Mouse (Mus musculus): ENCODE measurements around the gene Sh3bp4.

The Sh3bp4 gene

DNA sequence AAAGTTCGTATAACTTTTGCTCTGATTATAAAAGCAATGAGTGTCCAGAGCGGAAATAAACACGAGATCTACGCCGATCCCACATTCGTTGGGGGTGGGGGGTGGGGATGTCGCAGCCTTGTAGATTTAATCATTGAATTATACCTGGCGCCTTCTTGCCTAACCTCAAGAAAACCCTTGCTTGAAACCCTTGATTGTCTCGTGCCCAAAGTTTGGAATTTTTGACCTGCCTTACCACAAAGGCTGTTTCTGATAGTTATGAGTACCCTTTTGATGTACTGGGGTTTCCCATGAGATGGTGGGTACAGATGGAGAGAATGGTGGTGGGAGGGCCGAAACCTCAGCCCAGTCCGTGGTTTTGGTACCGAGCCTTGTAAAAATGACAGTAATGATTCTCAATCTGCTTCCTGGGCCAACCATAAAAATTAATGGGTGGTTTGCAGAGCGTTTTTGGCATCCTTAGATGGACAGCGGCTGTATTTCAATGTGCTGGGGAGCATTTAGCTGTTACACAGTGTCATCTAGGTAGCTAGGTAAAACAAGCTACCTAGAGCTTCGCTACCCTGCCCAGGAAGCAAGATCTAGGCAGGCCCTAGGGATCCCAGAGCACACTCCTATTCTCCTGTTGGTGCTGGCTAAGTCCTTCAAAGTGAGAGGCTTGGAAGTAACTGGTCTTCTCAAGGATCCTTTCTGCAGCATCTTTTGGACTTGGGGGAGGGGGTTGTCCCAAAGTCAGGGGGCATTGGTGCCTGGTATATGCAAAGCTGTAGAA, 1.3 kb downstream of the Sh3bp4 start:
- DNase-seq (ENCODE audit: low spot score in 2 of 2): no peak

DNA sequence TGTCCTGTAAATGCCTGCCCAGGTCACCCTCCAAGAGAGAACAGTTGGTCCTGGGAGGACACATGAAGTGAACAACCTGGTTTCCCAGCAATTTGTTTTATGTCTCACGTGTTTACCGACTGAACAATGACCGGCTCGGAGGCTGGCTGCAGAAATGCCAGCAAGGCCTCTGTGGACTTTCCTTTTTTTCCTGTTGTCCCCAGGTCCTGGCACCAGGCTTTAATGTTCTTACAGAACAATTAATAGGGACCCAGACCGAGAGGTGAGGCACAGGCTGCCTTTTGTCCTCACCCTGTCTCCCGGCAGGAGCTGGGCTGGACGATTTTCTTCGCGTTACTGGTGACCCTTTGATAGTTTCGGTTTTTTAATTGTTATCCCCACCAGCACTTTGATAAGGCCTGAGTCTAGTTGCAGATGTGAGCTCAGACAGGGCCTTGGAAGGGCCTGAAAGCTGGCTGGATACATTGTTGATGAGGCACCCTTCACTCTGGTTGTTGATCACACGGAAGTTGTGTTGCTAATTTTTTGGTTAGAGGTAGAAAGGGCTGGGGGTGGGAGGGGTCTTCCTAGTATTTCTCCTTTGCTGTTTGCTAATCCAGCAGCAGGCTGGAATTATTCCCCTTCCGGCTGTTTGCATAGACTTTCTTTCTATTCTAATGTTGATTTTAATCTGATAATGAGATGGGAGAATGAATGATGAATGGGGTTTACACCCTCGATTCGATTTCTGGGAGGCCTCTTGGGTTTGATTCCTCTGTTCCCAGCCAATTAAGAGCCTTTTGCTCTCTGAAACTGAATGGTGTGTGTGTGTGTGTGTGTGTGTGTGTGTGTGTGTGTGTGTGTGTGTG, 2.2 kb downstream of the Sh3bp4 start:
- DNase-seq (ENCODE audit: low spot score in 2 of 2): no peak

DNA sequence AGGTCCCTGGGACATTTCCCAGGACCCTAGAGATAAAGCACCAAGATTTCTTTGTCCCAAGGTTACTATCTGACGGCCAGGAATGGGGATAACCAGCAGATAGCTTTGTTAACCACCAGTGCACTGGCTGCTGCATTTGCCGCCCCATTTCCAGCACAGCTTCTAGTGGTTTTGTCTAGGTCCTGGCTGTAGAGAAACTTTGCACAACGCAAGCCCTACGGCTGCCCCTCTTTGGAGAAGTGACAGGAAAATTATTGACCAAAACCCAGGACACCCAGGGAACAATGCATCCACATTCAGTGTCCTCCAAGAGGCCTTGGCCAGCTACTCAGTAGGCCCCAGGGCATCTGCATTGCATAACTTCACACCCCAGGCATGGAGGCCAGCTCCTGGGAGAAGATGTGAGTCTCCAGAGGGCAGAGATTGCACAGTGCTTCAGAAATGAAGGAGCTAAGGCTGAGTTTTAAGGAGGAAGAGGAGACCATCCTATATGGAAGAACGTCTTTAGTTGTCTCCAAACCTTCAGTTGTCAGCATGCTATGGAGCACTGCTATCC, 3.2 kb downstream of the Sh3bp4 start:
- no peak for DNase-seq (ENCODE audit: low spot score in 2 of 2)

DNA sequence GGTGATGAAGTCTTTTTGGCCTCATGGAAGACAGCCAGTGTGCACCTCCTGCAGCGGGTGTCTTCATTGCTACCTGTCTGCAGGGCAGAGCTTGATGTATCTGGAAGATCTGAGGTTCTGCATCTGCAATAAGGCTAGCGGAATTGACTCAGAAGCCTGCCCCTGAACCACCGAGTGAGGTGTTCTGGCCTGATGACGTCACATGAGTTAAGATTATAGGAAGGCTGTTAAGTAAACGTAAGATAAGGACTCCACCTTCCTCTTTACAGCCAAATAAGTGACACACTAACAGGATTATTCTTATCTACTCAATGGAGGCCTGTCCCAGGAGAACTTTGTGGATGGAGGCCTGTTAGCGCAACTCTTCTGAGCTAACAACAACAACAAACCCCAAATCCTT, 4.5 kb downstream of the Sh3bp4 start:
- DNase-seq (ENCODE audit: low spot score in 2 of 2): no peak

GRCm38 (mm10) chr1:89075120-89075519, 4.9 kb downstream of the Sh3bp4 start:
- DNase-seq (ENCODE audit: low spot score in 2 of 2): peak in 1 of 2 experiments; percentile 50

DNA sequence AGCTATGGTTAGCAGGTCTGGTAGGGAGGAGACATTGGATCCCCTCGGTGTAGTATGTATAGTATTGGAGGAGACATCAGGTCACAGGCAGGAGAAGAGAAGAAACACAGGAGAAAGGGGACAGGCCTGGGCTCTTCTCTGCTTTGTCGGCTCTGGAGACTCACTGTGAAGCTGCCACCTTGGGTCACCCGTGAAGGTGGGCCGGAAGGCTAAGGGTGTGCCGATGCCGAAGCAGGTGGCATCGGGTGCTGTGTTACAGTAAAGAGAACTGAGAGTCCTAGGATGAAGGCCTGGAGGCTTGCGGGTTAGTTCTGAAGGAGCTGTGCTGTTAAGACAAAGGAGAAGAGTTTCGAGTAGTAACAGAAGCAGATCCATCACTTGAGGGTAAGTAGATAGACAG, 6.6 kb downstream of the Sh3bp4 start:
- DNase-seq (ENCODE audit: low spot score in 2 of 2): peak in 1 of 2 experiments; percentile 57

DNA sequence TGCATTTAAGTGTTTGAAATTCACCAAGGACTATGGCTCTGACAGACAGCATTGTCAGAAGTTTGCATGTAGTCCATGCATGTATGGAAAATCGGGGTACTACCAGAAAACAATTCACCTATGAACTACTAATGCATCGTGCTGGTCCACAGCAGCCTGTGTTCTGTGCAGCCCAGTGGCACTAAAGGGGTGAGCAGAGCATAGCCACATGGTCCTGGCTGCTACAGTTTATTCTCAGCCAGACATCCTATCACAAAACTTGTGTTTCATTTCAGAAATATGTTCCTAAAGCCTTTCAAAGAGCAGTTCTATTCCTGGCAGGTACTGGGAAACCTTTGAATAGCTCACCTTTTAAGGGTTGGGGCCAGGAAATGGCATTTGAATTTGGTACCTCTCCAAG, 8.0 kb downstream of the Sh3bp4 start:
- DNase-seq (ENCODE audit: low spot score in 2 of 2): no peak

DNA sequence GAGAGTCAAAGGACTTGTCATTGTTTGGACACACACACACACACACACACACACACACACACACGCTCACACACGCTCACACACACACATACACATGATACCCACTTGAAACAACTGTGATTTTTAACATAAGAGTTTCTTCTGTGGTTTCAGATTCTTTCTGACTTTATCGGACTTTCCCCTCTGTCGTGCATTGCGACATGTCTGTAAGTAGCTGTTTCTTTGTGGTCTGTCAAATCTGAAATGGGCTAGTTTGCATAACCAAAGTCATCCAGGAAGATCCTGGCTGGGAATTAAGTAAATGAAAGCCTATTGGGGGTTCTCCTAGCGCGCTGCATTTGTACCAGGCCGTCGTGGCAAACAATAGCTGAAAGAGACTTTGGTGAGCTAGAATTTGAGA, 8.5 kb downstream of the Sh3bp4 start:
- no peak for DNase-seq (ENCODE audit: low spot score in 2 of 2)

GRCm38 (mm10) chr1:89079239-89079638, 9.0 kb downstream of the Sh3bp4 start:
- DNase-seq (ENCODE audit: low spot score in 2 of 2): peak in 1 of 2 experiments; percentile 20

DNA sequence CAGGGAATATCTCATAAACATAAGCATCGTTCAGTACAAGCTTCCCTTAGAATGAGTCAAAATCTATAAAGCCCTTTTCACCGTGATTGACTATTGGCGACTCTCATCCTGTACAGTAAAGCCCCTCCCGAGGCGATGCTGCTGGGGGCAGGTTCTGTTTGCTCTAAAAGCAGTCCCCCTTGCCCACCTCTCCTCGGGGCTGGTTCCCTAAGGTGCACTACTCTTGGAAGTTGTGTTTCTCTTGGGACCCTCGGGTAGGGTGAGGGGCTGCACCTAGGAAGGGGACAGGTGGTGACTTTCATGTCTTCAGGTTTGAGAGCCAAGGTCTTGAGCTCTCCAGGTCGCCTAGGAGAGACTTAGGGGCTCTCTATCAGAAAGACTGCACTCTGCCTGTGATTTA, 10.2 kb downstream of the Sh3bp4 start:
- peak in 1 of 2 experiments; percentile 54 for DNase-seq (ENCODE audit: low spot score in 2 of 2)

GRCm38 (mm10) chr1:89080795-89081194, 10.6 kb downstream of the Sh3bp4 start:
- peak in 1 of 2 experiments; percentile 36 for DNase-seq (ENCODE audit: low spot score in 2 of 2)

DNA sequence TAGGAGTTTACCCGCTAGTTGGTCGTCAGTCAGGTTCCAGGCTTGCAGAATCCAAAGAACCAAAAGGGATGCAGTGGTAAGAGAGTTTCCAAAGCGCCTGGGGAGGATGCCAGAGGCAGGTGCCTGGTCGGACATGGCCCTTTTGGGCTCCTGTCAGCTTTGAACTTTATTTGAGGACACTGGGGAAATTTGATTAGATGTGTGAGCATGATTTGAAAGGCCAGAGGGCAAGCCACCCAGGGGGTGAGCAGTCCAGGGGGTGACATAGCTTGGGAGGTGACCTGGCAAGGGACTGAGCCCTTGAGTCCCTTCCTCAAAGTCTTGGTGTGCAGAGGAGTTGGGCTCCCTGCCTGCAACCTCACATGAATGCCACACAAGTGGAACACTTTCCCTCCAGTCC, 11.2 kb downstream of the Sh3bp4 start:
- DNase-seq (ENCODE audit: low spot score in 2 of 2): peak in 1 of 2 experiments; percentile 35

DNA sequence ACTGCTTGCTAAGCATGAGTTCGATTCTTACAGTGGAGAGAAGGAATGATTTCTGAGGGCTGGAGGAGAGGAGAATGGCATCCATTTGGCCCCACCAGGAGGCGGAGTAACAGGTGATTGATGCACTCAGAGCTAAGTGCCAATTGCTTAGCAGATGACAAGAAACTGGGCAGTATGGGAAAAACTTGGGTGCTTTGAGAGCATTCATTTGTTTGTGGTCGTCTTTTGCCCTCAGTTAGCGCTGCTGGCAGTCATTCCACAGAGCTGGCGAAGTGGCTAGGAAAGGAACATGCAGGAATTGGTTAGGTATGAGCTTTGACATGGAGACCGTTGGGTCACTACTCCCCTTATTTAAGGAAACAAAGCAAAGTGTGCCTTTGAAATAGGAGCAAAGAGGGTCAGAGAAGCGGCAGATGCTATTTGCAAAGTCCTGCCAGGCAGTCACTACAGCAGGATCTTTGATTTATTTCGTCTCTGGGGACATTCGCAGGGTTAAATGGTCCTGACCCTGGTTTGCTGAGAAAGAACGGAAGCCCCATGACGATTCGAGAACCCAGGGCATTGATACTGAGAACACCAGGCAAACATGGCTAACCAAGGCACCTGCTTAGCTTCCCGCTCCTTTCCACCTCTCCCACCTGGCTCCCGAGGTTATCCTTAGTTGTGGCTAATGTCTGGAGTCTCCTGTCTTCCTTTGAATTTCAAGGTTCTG, 12.1 kb downstream of the Sh3bp4 start:
- DNase-seq (ENCODE audit: low spot score in 2 of 2): peak in 1 of 2 experiments; percentile 53

GRCm38 (mm10) chr1:89086575-89087153, 16.4 kb downstream of the Sh3bp4 start:
- no peak for DNase-seq (ENCODE audit: low spot score in 2 of 2)

DNA sequence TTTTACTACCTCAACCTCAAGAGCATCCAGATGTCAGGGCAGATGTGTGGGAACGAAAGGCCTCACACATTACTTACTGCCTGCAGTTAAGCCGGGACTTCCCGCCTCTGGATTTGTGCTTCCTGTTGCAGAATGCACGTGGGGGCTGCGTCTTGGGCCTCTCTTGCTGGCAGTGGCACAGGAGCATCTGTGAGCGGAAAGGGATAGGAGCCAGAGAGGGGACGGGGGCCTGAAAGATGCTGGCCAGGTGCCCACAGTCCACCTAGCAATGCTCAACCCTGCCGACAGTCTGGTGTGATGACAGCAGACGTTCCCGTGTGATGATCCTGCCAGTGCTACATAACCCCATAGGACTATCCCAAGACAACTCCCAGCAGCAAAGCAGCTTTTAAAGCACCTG, 17.9 kb downstream of the Sh3bp4 start:
- DNase-seq (ENCODE audit: low spot score in 2 of 2): no peak

DNA sequence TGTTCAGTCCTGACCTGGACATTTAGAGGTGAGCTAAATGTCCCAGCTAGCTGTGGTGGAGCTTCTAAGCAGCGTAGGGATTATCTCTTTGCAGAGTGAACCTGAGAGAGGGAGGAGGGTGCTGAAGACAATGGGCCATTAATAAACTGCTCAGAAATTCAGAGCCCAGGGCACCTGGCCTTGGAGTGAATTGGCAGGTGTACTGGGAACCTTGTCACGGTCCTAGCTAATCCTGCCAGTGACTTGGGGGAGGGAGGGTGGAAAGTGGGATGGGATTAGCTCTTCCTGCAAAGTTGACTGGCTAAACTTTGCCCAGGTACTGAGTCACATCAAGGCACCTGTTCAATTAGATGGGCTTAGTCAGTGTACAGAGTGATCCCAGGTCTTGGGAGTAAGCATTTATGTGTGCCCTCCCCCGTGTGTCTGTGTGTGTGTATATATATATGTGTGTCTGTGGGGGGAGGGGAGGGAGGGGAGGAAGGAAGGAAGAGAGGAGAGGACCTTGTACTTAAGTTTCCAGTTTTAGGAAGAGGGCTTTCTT, 18.6 kb downstream of the Sh3bp4 start:
- DNase-seq (ENCODE audit: low spot score in 2 of 2): no peak

GRCm38 (mm10) chr1:89089821-89090600, 19.8 kb downstream of the Sh3bp4 start:
- no peak for DNase-seq (ENCODE audit: low spot score in 2 of 2)

- no peak for DNase-seq (ENCODE audit: low spot score in 2 of 2)
Observed at GRCm38 (mm10) chr1:89090676-89091075, 20.5 kb downstream of the Sh3bp4 start.

- no peak for DNase-seq (ENCODE audit: low spot score in 2 of 2)
Observed at GRCm38 (mm10) chr1:89092019-89092418, 21.8 kb downstream of the Sh3bp4 start.

GRCm38 (mm10) chr1:89092442-89092991, 22.3 kb downstream of the Sh3bp4 start:
- DNase-seq (ENCODE audit: low spot score in 2 of 2): no peak

Measured in urinary bladder, postnatal 4 days (tissue).